Mouse (Mus musculus) E14TG2a.4 (cell line): ENCODE results near the gene Kndc1.

Experiments
- CTCF ChIP-seq: conservative IDR thresholded peaks from 2 replicates; pipeline ENCODE4 v1.5.1; 2014; ENCODE audit warnings: low read length
- NANOG ChIP-seq: IDR thresholded peaks from 2 replicates; pipeline ENCODE4 v1.6.1; 2014; ENCODE audit warnings: borderline replicate concordance, low read length, mixed read lengths

GRCm38 (mm10) chr7:139845101-139845500, 49.4 kb upstream of the Kndc1 start:
- TF ChIP-seq CTCF (no peak), NANOG (no peak)
